Mouse (Mus musculus) hematopoietic stem cell, adult 5-6 weeks (primary cell): ENCODE results near the gene Ccdc188. TPM values are rescaled to one million over a fixed set of nuclear protein-coding genes. Genes with fewer than 3 reads are reported as not detected.

Source experiments
- ATAC-seq, 2 experiments: fragments of 125-278 bp in 1 of 2; replicated peaks in 1 of 2; 2 replicates each; pipeline ENCODE4 v1.8.0; 2016 to 2017; ENCODE audit warnings: inconsistent platforms in 2 of 2, mild to moderate bottlenecking in 2 of 2, moderate number of reproducible peaks in 2 of 2, low read depth in 1 of 2, moderate TSS enrichment in 1 of 2; ENCODE audit not compliant: low FRiP score in 2 of 2, poor library complexity in 2 of 2, severe bottlenecking in 2 of 2, insufficient read depth in 1 of 2, low TSS enrichment in 1 of 2
- total RNA-seq: library from RNA; stranded (forward); fragments of 172-1452, 232-1000 nt; gene quantifications from 2 replicates; pipeline ENCODE4 v1.2.3, GENCODE M21; 2017

The Ccdc188 gene
- total RNA-seq, 1 experiment from 2014 or later, result not detected

DNA sequence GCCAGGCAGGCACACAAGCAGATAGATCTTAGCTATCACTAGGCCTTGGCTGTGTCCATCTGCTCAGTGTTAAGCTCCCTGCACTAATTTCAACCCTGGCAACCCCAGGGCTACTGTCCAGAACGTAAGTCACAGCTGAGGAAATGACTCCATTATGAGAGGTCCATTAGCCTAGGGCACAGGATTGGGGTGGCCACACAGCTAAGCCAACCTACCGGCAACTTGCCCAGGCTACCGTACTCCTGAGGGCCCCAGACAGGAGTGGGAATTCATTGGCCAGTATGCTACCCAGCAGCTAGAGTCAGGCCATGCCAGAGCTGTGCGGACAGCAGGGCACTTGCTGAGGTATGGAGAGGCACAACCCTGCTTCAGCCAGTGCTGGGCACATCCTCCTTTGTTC lies 11.2 kb downstream of the Ccdc188 start:
- ATAC-seq, result no peak

DNA sequence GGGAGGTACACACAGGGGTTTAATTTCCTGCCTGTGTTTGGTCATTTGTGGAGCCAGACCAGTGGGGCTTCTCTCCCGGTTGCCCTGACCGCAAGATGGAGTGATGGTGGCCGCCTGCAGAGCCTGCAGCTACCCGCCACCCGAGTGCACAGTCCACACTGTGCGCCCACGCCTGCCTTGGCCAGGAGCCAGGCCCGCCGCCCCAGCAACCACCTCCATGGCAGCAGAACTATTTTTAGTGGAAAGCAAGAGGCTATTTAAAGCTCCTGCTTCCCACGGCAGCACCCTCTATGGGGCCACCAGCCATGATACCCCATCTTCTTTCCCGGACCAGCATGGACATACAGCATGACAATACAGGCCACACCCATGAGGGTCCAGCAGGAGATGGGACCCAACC lies 11.9 kb downstream of the Ccdc188 start:
- no peak for ATAC-seq

GRCm38 (mm10) chr16:18230617-18231016 lies 12.9 kb downstream of the Ccdc188 start:
- no peak for ATAC-seq

- no peak for ATAC-seq
Observed at GRCm38 (mm10) chr16:18231047-18231446, 13.4 kb downstream of the Ccdc188 start.

DNA sequence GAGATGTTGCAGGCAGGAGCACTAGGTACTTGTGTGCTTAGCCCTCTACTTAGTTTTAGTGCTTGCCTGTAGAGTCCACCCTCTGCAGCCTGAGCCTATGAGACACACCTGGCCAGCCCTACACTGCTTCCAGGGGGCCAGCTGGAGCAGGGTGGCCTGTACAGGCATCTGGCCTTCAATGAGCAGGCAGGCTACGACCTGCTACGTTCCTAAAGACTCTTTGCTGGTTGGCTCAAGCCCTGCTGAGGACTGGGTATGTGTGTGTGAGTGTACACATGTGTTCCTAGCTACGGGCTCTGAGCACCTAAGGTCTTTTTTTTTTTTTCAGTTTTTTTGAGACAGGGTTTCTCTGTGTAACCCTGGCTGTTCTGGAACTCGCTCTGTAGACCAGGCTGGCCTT lies 13.8 kb downstream of the Ccdc188 start:
- ATAC-seq, result no peak

- ATAC-seq, result peak in 1 of 2 experiments; percentile 47; a peak in 1 of 4 replicates
Observed at GRCm38 (mm10) chr16:18233451-18233850, 15.8 kb downstream of the Ccdc188 start.

GRCm38 (mm10) chr16:18233919-18234670 lies 16.4 kb downstream of the Ccdc188 start:
- ATAC-seq, result no peak

- peak; percentile 33 to 42 for ATAC-seq
Observed at GRCm38 (mm10) chr16:18234671-18235388, 17.2 kb downstream of the Ccdc188 start, which contains the start of gene Zdhhc8. Gene Zdhhc8, minus strand, starts transcription at chr16:18235136.

DNA sequence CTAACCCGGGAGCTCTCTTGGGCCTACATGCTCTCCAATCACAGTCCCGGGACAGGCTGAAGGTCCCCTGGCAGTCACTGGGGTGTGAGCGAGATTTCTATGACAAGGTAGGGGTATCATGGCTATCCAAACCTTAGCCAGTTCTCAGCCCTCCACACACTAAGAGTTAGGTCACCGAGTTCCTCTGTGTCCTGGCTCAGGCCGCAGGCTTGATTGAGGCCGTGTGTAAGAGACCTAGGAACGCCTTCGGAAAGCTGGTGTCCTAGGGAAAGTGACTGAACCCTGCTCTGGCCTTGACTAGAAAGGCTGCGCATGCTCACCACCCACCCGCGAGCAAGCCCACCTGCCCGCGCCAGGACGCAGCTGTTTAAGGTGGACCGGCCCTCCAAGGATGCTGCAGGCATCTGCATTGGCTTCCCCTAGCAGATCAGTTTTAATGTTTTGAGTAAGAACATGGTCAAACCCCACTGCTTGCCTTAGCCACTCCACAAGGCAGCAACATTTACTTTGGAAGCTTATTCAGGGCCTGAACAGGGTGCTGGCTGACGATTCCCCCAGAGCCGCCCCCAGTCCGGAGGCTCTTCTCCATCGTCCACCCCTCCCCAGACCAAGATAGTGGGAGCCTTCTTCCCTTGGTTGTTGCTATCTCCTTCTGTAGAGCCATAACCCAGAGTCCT lies 17.8 kb downstream of the Ccdc188 start:
- ATAC-seq, result peak; percentile 17 to 30

GRCm38 (mm10) chr16:18236676-18237501 lies 19.2 kb downstream of the Ccdc188 start:
- no peak for ATAC-seq

- no peak for ATAC-seq
Observed at GRCm38 (mm10) chr16:18241581-18241980, 23.9 kb downstream of the Ccdc188 start.

DNA sequence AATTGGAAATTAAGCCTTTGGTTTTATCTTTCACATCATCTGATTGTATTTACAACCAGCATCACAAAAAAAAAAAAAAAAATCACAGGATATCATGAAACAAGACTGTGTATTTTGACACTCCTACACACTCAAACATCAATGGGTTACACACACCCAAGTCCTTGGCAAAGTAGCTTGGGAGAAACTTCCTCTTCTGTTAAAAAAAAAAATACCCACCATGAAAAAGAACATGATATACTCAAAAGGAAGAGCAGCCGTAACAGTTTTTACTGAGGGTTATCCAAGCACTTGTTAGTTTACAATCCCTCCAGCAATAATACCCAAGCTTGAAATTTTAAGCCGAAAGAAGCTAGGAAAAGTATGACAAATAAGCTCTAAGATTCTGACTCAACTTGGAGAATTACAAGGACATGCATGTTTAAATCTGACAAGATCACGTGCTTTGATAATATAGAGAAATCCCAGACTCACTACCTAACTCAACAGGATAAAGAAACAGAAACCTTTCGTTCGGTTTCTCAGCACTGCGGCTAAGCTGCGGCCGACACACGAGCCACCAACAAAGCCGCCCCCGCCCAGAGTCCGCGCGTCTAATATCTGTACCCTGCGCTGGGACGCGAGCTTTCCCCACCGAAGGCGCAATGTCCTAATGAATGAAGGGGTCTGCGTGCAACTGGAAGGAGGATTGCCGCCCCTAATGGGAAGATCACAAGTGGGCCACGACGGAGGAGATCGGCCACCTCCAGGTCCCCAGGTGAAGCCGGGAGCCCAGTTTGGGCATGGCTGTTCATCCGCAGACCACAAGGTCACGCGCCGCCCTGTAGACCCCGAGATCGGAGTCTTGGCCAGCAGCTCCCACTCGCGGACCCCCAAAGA lies 30.1 kb downstream of the Ccdc188 start:
- no peak for ATAC-seq

GRCm38 (mm10) chr16:18248433-18249363 lies 31.0 kb downstream of the Ccdc188 start, which contains the start of the genes Trmt2a and Ranbp1:
Gene Trmt2a, plus strand, starts transcription at chr16:18248679.
Gene Ranbp1, minus strand, starts transcription at chr16:18248732.
- ATAC-seq, result peak; percentile 84 to 87

GRCm38 (mm10) chr16:18249364-18249967 lies 31.8 kb downstream of the Ccdc188 start:
- ATAC-seq, result peak; percentile 75 to 76

DNA sequence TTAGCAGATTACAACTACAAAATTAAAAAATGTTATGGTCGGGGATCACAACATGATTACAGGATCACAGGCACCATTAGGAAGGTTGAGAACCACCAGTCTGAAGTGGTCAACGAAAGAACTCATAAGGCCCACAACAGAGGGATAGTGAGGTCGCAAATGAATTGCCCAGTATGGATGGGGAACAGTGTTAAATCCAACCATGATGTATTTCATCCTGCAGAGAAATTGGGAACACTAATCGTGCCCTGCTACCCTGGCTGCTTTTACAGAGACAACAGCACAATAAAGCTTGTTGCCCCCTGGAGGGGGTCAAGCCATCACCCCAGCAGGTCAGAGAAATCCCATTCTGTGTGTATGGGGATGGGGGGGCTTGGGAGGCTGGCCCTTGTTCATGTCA lies 32.6 kb downstream of the Ccdc188 start:
- no peak for ATAC-seq
